Mouse (Mus musculus) hindbrain, embryonic 10.5 days (tissue): ENCODE measurements around the gene Trip12. TPM values are rescaled to one million over a fixed set of nuclear protein-coding genes. Genes with fewer than 3 reads are reported as not detected.

ENCODE experiments used
- DNase-seq: peaks from one replicate; pipeline ENCODE4 v3.0.0-alpha.2; 2017; ENCODE audit warnings: low spot score
- H3K27ac ChIP-seq: fragments of 300-500 bp; sonication (generic); 2 replicates; pipeline ENCODE4 v1.5.1; 2016; ENCODE audit warnings: mild to moderate bottlenecking, moderate library complexity
- H3K27me3 ChIP-seq: fragments of 300-500 bp; sonication (generic); 2 replicates; pipeline ENCODE4 v1.6.1; 2016; ENCODE audit warnings: mild to moderate bottlenecking; ENCODE audit not compliant: poor library complexity, insufficient read depth, severe bottlenecking
- H3K36me3 ChIP-seq: fragments of 300-500 bp; sonication (generic); 2 replicates; pipeline ENCODE4 v1.6.1; 2016; ENCODE audit warnings: mild to moderate bottlenecking, moderate library complexity
- H3K4me1 ChIP-seq: fragments of 300-500 bp; sonication (generic); replicated peaks from 2 replicates; pipeline ENCODE4 v1.6.1; 2016; ENCODE audit warnings: mild to moderate bottlenecking
- H3K4me3 ChIP-seq: fragments of 300-500 bp; sonication (generic); 2 replicates; pipeline ENCODE4 v1.5.1; 2016; ENCODE audit warnings: mild to moderate bottlenecking, moderate library complexity
- H3K9me3 ChIP-seq: fragments of 300-500 bp; sonication (generic); 2 replicates; pipeline ENCODE4 v1.6.1; 2016; ENCODE audit warnings: mild to moderate bottlenecking, moderate library complexity
- WGBS: fragments of 180-500 bp; shearing (Covaris S2); methylation state at CpG from one replicate; pipeline ENCODE4 v1.1.7; 2016; 5-methylcytosine and 5-hydroxymethylcytosine counted together
- polyA plus RNA-seq: library from polyadenylated mRNA; unstranded; fragments of >200 nt; fragmentation: Nextera tagmentation; extraction: Ambion mirVana; gene quantifications from 2 replicates; pipeline ENCODE4 v1.2.1, GENCODE M21; 2016

Gene Trip12
- polyA plus RNA-seq: 68.1 and 80.0 TPM in 2 replicates

- Histone ChIP-seq H3K4me1 (peaks cover 18% of the 10 kb centered on the region), H3K36me3 (peaks cover 9% of the 10 kb centered on the region; the same call in 1 of the 2 replicates), H3K4me3 (peak within 1 kb of the TSS; percentile 98), H3K27me3 (no peaks in the 10 kb centered on the region), H3K27ac (peak within 1 kb of the TSS; percentile 99), H3K9me3 (no peaks in the 10 kb centered on the region)
- no peak for DNase-seq
- WGBS: under 1% methylated on average over 39 of the region's 39 CpGs
These were observed at the start of gene Trip12 for GRCm38 (mm10) chr1:84840018-84840664. Gene Trip12 (minus strand): TSS chr1:84840516.

- Histone ChIP-seq H3K27me3 (no peaks in the 10 kb centered on the region), H3K9me3 (peaks cover 4% of the 10 kb centered on the region; the same call in 1 of the 2 replicates), H3K36me3 (no peaks in the 10 kb centered on the region), H3K4me1 (peaks cover 16% of the 10 kb centered on the region), H3K27ac (peak overlapping the region; percentile 81), H3K4me3 (peak overlapping the region; percentile 18; the same call in 1 of the 2 replicates)
- WGBS: 21% methylated on average over 7 of the region's 7 CpGs
- DNase-seq: peak; percentile 56
These were observed 49.7 kb upstream of the Trip12 start for GRCm38 (mm10) chr1:84890005-84890393.

- 55% methylated on average over 8 of the region's 8 CpGs for WGBS
- H3K27me3 ChIP-seq: no peaks in the 10 kb centered on the region
- no peak for DNase-seq
These were observed 49.2 kb upstream of the Trip12 start for GRCm38 (mm10) chr1:84889330-84890004.

GRCm38 (mm10) chr1:84885921-84886320 is 45.6 kb upstream of the Trip12 start:
- 84% methylated on average over 6 of the region's 6 CpGs for WGBS

More at GRCm38 (mm10) chr1:84889330-84890004, 49.2 kb upstream of the Trip12 start:
- peaks cover 16% of the 10 kb centered on the region for H3K4me1 ChIP-seq
- H3K27ac ChIP-seq: peak overlapping the region; percentile 81
- H3K4me3 ChIP-seq: peak overlapping the region; percentile 18; the same call in 1 of the 2 replicates
- peaks cover 4% of the 10 kb centered on the region; the same call in 1 of the 2 replicates for H3K9me3 ChIP-seq
- H3K36me3 ChIP-seq: no peaks in the 10 kb centered on the region

GRCm38 (mm10) chr1:84885174-84885573 is 44.9 kb upstream of the Trip12 start:
- 90% methylated on average over 3 of the region's 3 CpGs for WGBS
- no peak overlapping the region for H3K27ac ChIP-seq
- H3K27me3 ChIP-seq: no peaks in the 10 kb centered on the region
- no peaks in the 10 kb centered on the region for H3K36me3 ChIP-seq
- no peak for DNase-seq
- H3K4me1 ChIP-seq: peaks cover 22% of the 10 kb centered on the region
- peaks cover 6% of the 10 kb centered on the region; the same call in 1 of the 2 replicates for H3K9me3 ChIP-seq
- H3K4me3 ChIP-seq: no peak overlapping the region

More at GRCm38 (mm10) chr1:84885921-84886320, 45.6 kb upstream of the Trip12 start:
- H3K27me3 ChIP-seq: no peaks in the 10 kb centered on the region
- H3K27ac ChIP-seq: no peak overlapping the region
- H3K36me3 ChIP-seq: no peaks in the 10 kb centered on the region
- H3K4me3 ChIP-seq: no peak overlapping the region
- no peak for DNase-seq
- peaks cover 26% of the 10 kb centered on the region for H3K4me1 ChIP-seq
- H3K9me3 ChIP-seq: peaks cover 4% of the 10 kb centered on the region; the same call in 1 of the 2 replicates

- Histone ChIP-seq H3K9me3 (peaks cover 6% of the 10 kb centered on the region; the same call in 1 of the 2 replicates), H3K27me3 (no peaks in the 10 kb centered on the region), H3K27ac (no peak overlapping the region), H3K36me3 (no peaks in the 10 kb centered on the region), H3K4me1 (peaks cover 10% of the 10 kb centered on the region; the same call in 1 of the 2 replicates), H3K4me3 (no peak overlapping the region)
- DNase-seq: no peak
- 75% methylated on average over 4 of the region's 4 CpGs for WGBS
These were observed 43.6 kb upstream of the Trip12 start for GRCm38 (mm10) chr1:84883889-84884288.

GRCm38 (mm10) chr1:84882937-84883336 is 42.6 kb upstream of the Trip12 start:
- peaks cover 10% of the 10 kb centered on the region; the same call in 1 of the 2 replicates for H3K4me1 ChIP-seq
- H3K27me3 ChIP-seq: no peaks in the 10 kb centered on the region
- H3K27ac ChIP-seq: no peak overlapping the region
- peaks cover 6% of the 10 kb centered on the region; the same call in 1 of the 2 replicates for H3K9me3 ChIP-seq
- 87% methylated on average over 4 of the region's 4 CpGs for WGBS
- no peak for DNase-seq
- no peak overlapping the region for H3K4me3 ChIP-seq
- H3K36me3 ChIP-seq: no peaks in the 10 kb centered on the region

GRCm38 (mm10) chr1:84882066-84882532 is 41.8 kb upstream of the Trip12 start:
- DNase-seq: no peak
- Histone ChIP-seq H3K4me1 (peaks cover 10% of the 10 kb centered on the region; the same call in 1 of the 2 replicates), H3K9me3 (peaks cover 6% of the 10 kb centered on the region; the same call in 1 of the 2 replicates), H3K36me3 (no peaks in the 10 kb centered on the region), H3K27ac (0 out of 2 replicates have a peak overlapping the region, but pooled peaks have one; percentile 29), H3K27me3 (no peaks in the 10 kb centered on the region), H3K4me3 (no peak overlapping the region)
- 39% methylated on average over 2 of the region's 2 CpGs for WGBS

- WGBS: 59% methylated on average over 11 of the region's 11 CpGs
- no peak overlapping the region for H3K27ac ChIP-seq
- H3K4me3 ChIP-seq: no peak overlapping the region
- DNase-seq: no peak
- H3K9me3 ChIP-seq: peaks cover 6% of the 10 kb centered on the region; the same call in 1 of the 2 replicates
- no peaks in the 10 kb centered on the region for H3K36me3 ChIP-seq
- H3K27me3 ChIP-seq: no peaks in the 10 kb centered on the region
- H3K4me1 ChIP-seq: peaks cover 10% of the 10 kb centered on the region; the same call in 1 of the 2 replicates
These were observed 41.1 kb upstream of the Trip12 start for GRCm38 (mm10) chr1:84881248-84882065.

GRCm38 (mm10) chr1:84879571-84880120 is 39.3 kb upstream of the Trip12 start:
- H3K36me3 ChIP-seq: no peaks in the 10 kb centered on the region
- peaks cover 10% of the 10 kb centered on the region; the same call in 1 of the 2 replicates for H3K4me1 ChIP-seq
- 93% methylated on average over 8 of the region's 8 CpGs for WGBS
- no peak overlapping the region for H3K27ac ChIP-seq
- H3K4me3 ChIP-seq: no peak overlapping the region
- DNase-seq: no peak
- H3K9me3 ChIP-seq: 0 out of 2 replicates have a peak, but pooled peaks cover 2% of the 10 kb centered on the region
- H3K27me3 ChIP-seq: no peaks in the 10 kb centered on the region

GRCm38 (mm10) chr1:84877590-84877989 is 37.3 kb upstream of the Trip12 start:
- Histone ChIP-seq H3K4me1 (peaks cover 10% of the 10 kb centered on the region; the same call in 1 of the 2 replicates), H3K27me3 (no peaks in the 10 kb centered on the region), H3K9me3 (0 out of 2 replicates have a peak, but pooled peaks cover 2% of the 10 kb centered on the region), H3K27ac (no peak overlapping the region), H3K36me3 (no peaks in the 10 kb centered on the region), H3K4me3 (no peak overlapping the region)
- WGBS: 82% methylated on average over 2 of the region's 2 CpGs
- DNase-seq: no peak

GRCm38 (mm10) chr1:84872939-84873338 is 32.6 kb upstream of the Trip12 start:
- DNase-seq: no peak
- Histone ChIP-seq H3K4me3 (no peak overlapping the region), H3K27me3 (no peaks in the 10 kb centered on the region), H3K27ac (no peak overlapping the region), H3K9me3 (no peaks in the 10 kb centered on the region), H3K36me3 (no peaks in the 10 kb centered on the region), H3K4me1 (peaks cover 13% of the 10 kb centered on the region)
- 59% methylated on average over 4 of the region's 4 CpGs for WGBS
